Mouse (Mus musculus) T-cell, adult 2 months (primary cell): Measurements from ENCODE around the gene Ercc6.

Source experiments
- DNase-seq: peaks from one replicate; pipeline ENCODE4 v3.0.0; 2022; ENCODE audit warnings: low spot score

Ercc6 gene

GRCm38 (mm10) chr14:32513336-32514032 lies at the start of gene Ercc6:
Gene Ercc6 (plus strand): TSS chr14:32513521.
- peak; percentile 91 for DNase-seq

GRCm38 (mm10) chr14:32464601-32465505 lies 48.5 kb upstream of the Ercc6 start, which contains the start of gene Slc18a3:
Gene Slc18a3 (minus strand): TSS chr14:32464850.
- no peak for DNase-seq

GRCm38 (mm10) chr14:32465506-32465870 lies 47.8 kb upstream of the Ercc6 start:
- no peak for DNase-seq

GRCm38 (mm10) chr14:32465889-32466288 lies 47.4 kb upstream of the Ercc6 start, which contains the start of gene Chat:
Gene Chat (minus strand): TSS chr14:32465989.
- no peak for DNase-seq

GRCm38 (mm10) chr14:32467606-32468005 lies 45.7 kb upstream of the Ercc6 start:
- no peak for DNase-seq

- no peak for DNase-seq
These were observed 40.3 kb upstream of the Ercc6 start for GRCm38 (mm10) chr14:32472996-32473395.

- no peak for DNase-seq
These were observed 36.8 kb upstream of the Ercc6 start for GRCm38 (mm10) chr14:32476559-32476958.

GRCm38 (mm10) chr14:32477581-32477980 lies 35.7 kb upstream of the Ercc6 start:
- no peak for DNase-seq

GRCm38 (mm10) chr14:32482061-32482460 lies 31.3 kb upstream of the Ercc6 start:
- DNase-seq: peak; percentile 23

- DNase-seq: peak; percentile 9
These were observed 20.8 kb upstream of the Ercc6 start for GRCm38 (mm10) chr14:32492521-32492920.

GRCm38 (mm10) chr14:32496115-32496850 lies 17.0 kb upstream of the Ercc6 start:
- DNase-seq: no peak

- no peak for DNase-seq
These were observed 12.0 kb upstream of the Ercc6 start for GRCm38 (mm10) chr14:32501303-32501702.

GRCm38 (mm10) chr14:32502764-32503688 lies 10.3 kb upstream of the Ercc6 start:
- no peak for DNase-seq

GRCm38 (mm10) chr14:32503897-32504296 lies 9.4 kb upstream of the Ercc6 start:
- no peak for DNase-seq

GRCm38 (mm10) chr14:32506329-32506728 lies 7.0 kb upstream of the Ercc6 start:
- no peak for DNase-seq

- no peak for DNase-seq
These were observed 6.1 kb upstream of the Ercc6 start for GRCm38 (mm10) chr14:32507216-32507615.

- no peak for DNase-seq
These were observed 5.1 kb upstream of the Ercc6 start for GRCm38 (mm10) chr14:32508105-32508835.

GRCm38 (mm10) chr14:32509443-32509961 lies 3.8 kb upstream of the Ercc6 start:
- DNase-seq: no peak

GRCm38 (mm10) chr14:32512912-32513311 lies 409 bp upstream of the Ercc6 start:
- DNase-seq: no peak

- DNase-seq: peak; percentile 12
These were observed 2.8 kb downstream of the Ercc6 start for GRCm38 (mm10) chr14:32516086-32516485.
